Mouse (Mus musculus) small intestine, adult 2 months (tissue): ENCODE measurements at regions not wholly inside any gene's neighbourhood (a gene's known extent, or its start where the extent isn't known, plus 50 kb on each side); places are given as distances from the start of the nearest gene placed in this dataset.

ENCODE experiments used
- H3K27ac ChIP-seq: fragments of 200-500 bp; 2 replicates; pipeline ENCODE4 v1.5.1; 2012; ENCODE audit warnings: low read depth, low read length, control low read depth, inconsistent platforms; ENCODE audit not compliant: insufficient read depth
- H3K27me3 ChIP-seq: fragments of 200-500 bp; 2 replicates; pipeline ENCODE4 v1.6.1; 2012; ENCODE audit warnings: mild to moderate bottlenecking, moderate library complexity, low read length, inconsistent platforms; ENCODE audit not compliant: control insufficient read depth, insufficient read depth
- H3K36me3 ChIP-seq: fragments of 200-500 bp; 2 replicates; pipeline ENCODE4 v1.6.1; 2012; ENCODE audit warnings: mild to moderate bottlenecking, low read length, control low read depth, inconsistent platforms; ENCODE audit not compliant: control insufficient read depth, insufficient read depth
- H3K4me1 ChIP-seq: fragments of 200-500 bp; 2 replicates; pipeline ENCODE4 v1.6.1; 2012; ENCODE audit warnings: low read length, inconsistent platforms, mixed read lengths; ENCODE audit not compliant: control insufficient read depth, insufficient read depth, insufficient read length
- H3K4me3 ChIP-seq: fragments of 200-500 bp; 2 replicates; pipeline ENCODE4 v1.5.1; 2012; ENCODE audit warnings: low read depth, mild to moderate bottlenecking, control low read depth, inconsistent platforms, low read length, moderate library complexity
- CTCF ChIP-seq: fragments of 200-500 bp; IDR thresholded peaks from 2 replicates; pipeline ENCODE4 v1.5.1; 2012; ENCODE audit warnings: low read depth, mild to moderate bottlenecking, control low read depth, inconsistent platforms, low read length, moderate library complexity, mixed read lengths; ENCODE audit not compliant: insufficient replicate concordance, insufficient read length; ENCODE audit errors: extremely low read depth
- POLR2A ChIP-seq: fragments of 200-500 bp; IDR thresholded peaks from 2 replicates; pipeline ENCODE4 v1.6.1; 2012; ENCODE audit warnings: low read depth, mild to moderate bottlenecking, control low read depth, inconsistent platforms, low read length, moderate library complexity
- WGBS: fragments of 180-500 bp; shearing (Covaris S2); methylation state at CpG from one replicate; pipeline ENCODE4 v1.1.7; 2018; 5-methylcytosine and 5-hydroxymethylcytosine counted together

DNA sequence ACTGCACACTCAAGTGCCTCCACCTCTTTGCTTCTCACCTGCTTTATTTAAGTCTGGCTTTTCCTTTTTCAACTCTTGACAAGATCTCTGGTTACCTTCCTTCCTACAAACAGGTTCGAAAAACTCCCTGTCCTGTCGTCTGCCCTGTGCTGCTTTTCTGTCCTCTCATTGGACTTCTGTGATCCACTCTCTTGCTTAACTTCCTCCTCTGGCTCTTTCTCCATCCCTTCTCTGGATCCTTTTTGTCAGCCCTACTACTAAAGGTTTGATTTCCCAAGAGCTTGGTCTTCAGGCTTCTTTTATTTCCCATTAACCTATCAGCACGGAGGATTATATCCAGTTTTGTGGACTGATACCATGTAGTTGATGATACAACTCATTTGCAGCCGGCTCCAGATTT, 149.8 kb downstream of the Satb1 start:
- 83% methylated on average over 4 of the region's 4 CpGs for WGBS
- H3K27me3 ChIP-seq = no peaks in the 10 kb centered on the region
- TF ChIP-seq CTCF (no peak), POLR2A (no peak)
- no peak overlapping the region for H3K4me3 ChIP-seq
- no peak overlapping the region for H3K27ac ChIP-seq
- no peaks in the 10 kb centered on the region for H3K36me3 ChIP-seq
- H3K4me1 ChIP-seq = no peaks in the 10 kb centered on the region

DNA sequence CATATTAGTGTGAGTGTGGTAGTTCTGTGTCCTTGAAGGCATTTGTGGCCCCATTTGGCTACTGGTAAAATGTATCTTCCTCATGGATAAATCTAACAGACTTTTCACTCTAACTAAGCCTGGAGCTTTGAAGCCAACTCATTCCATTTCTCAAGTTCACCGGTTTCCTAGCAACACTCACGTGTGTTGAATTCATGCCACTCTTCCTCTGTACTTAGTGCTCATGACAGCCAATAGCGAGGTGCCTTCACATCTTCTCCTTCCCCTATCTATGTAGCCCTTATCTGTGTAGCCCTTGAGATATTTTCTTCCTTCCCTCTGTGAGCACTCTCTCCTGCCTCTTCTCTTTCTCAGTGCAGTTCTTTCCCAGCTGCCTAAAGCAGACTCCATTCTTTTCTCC, 150.7 kb downstream of the Satb1 start:
- TF ChIP-seq CTCF = no peak
- no peak for TF ChIP-seq POLR2A
- no peaks in the 10 kb centered on the region for H3K4me1 ChIP-seq
- H3K4me3 ChIP-seq = no peak overlapping the region
- no peaks in the 10 kb centered on the region for H3K36me3 ChIP-seq
- no peaks in the 10 kb centered on the region for H3K27me3 ChIP-seq
- no peak overlapping the region for H3K27ac ChIP-seq
- 71% methylated on average over 3 of the region's 3 CpGs for WGBS

DNA sequence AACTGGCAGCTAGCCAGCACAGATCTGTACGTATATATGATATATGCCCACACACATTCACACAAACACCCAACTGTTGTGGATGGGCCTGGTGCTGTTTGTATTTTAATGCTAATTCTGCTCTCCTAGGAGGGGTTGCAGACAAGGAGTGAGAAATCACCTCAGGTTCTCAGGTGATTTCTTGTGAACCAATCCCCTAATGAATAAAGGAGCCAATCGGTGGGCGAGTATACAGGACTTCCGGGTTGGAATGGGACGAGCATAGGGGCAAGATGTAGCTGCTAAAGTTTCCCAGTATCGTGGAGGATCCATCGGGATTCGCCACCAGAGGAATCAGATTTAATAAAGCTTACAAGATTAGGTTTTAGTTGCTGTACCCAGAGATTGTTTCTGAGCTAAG, 155.6 kb downstream of the Satb1 start:
- 89% methylated on average over 8 of the region's 8 CpGs for WGBS
- H3K4me1 ChIP-seq = no peaks in the 10 kb centered on the region
- no peaks in the 10 kb centered on the region for H3K36me3 ChIP-seq
- no peaks in the 10 kb centered on the region for H3K27me3 ChIP-seq
- TF ChIP-seq POLR2A = no peak
- no peak overlapping the region for H3K4me3 ChIP-seq
- no peak overlapping the region for H3K27ac ChIP-seq

DNA sequence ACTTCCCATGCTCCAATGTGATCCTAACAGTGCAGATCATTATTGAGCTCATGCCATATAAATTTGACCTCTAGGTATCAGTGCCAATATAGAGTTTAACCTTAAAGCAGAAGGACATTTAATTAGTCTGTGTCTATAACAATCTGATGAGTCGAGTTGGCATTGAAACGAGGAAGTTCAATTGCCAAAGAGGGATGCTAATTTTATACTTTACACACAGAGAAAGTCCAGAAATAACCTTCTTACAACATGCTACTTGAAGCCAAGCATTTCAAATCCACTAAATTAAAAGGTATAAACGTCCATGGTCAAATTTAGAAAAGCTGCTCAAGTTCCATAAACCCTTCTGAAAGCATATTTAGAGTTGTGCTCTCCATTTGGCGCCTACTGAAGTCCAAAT, 174.7 kb downstream of the Satb1 start:
- H3K4me3 ChIP-seq = no peak overlapping the region
- no peaks in the 10 kb centered on the region for H3K27me3 ChIP-seq
- no peaks in the 10 kb centered on the region for H3K4me1 ChIP-seq
- no peaks in the 10 kb centered on the region for H3K36me3 ChIP-seq
- no peak overlapping the region for H3K27ac ChIP-seq
- WGBS = 64% methylated on average over 4 of the region's 4 CpGs
- TF ChIP-seq CTCF = no peak
- no peak for TF ChIP-seq POLR2A

DNA sequence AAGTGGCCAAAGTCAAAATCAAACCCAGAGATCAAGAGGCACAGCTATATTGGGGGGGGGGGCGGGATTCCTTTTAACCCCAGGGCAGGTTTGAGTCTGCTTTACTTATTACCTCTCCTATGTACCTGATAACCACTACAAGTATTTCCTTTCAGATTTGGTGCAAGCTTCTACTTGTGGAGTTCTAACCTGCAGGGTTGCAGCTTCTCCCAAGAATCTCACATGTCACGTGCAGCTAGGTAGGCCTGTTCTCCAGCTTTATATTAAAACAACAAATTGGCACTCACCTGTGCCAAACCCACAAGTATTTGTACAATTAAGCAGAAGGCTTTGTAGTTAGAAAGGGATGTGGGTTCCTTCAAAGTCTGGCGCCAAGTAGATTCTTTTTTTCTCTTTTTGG, 179.2 kb downstream of the Satb1 start:
- TF ChIP-seq CTCF (no peak), POLR2A (no peak)
- H3K27ac ChIP-seq = no peak overlapping the region
- no peak overlapping the region for H3K4me3 ChIP-seq
- H3K4me1 ChIP-seq = no peaks in the 10 kb centered on the region
- 65% methylated on average over 3 of the region's 3 CpGs for WGBS
- no peaks in the 10 kb centered on the region for H3K27me3 ChIP-seq
- no peaks in the 10 kb centered on the region for H3K36me3 ChIP-seq

DNA sequence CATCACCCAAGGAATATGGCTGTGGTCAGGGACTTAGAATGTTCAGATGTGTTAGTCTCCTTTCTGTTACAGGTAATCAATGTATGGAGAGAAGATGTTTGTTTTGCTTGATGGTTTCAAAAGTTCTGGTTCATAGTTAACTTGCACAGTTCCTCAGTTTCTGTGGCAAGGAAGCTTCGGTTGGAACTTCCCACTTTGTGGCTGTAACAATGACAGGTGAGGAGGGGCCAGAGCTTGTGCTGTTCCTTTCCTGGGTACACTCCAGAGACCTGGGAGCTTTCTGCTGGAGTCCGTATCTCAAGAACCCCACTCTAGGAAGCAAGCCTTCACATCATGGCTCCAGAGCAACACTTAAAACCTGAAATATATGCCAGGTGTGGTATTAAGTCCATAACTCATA, 181.2 kb downstream of the Satb1 start:
- TF ChIP-seq POLR2A (no peak), CTCF (no peak)
- no peaks in the 10 kb centered on the region for H3K4me1 ChIP-seq
- no peak overlapping the region for H3K4me3 ChIP-seq
- H3K27ac ChIP-seq = no peak overlapping the region
- H3K36me3 ChIP-seq = no peaks in the 10 kb centered on the region
- 73% methylated on average over 2 of the region's 2 CpGs for WGBS
- no peaks in the 10 kb centered on the region for H3K27me3 ChIP-seq

DNA sequence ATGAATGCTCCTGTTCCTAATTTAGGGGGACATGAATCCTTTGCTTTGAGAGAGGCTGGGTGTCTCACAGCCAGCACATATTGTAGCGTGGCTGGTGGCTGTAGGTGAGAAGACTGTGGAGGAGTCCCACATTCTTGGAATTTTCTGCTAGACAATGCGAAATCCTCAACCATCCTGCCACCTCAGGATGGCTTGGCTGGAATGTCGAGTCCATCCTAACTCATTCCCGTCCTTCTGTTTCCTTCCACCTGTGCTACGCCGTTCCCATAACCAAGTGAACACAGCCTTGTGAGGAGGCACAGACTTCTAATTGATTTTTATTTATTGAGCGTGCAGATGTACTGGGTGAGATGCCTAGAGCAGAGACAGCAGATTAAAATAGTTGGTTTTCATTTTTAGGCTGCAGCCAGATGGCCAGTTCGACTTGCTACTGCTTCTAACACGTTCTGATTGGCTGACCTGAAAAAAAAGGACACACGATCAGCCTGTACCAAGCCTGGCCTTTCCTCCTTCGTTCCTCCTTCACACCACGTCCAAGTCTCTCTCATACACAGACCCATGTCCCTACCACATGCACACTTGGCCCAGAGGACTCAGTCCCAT, 183.8 kb downstream of the Satb1 start:
- no peak for TF ChIP-seq POLR2A
- no peak for TF ChIP-seq CTCF
- Histone ChIP-seq H3K4me1 (no peaks in the 10 kb centered on the region), H3K27me3 (no peaks in the 10 kb centered on the region), H3K27ac (no peak overlapping the region), H3K4me3 (no peak overlapping the region), H3K36me3 (no peaks in the 10 kb centered on the region)
- WGBS = 68% methylated on average over 12 of the region's 12 CpGs

DNA sequence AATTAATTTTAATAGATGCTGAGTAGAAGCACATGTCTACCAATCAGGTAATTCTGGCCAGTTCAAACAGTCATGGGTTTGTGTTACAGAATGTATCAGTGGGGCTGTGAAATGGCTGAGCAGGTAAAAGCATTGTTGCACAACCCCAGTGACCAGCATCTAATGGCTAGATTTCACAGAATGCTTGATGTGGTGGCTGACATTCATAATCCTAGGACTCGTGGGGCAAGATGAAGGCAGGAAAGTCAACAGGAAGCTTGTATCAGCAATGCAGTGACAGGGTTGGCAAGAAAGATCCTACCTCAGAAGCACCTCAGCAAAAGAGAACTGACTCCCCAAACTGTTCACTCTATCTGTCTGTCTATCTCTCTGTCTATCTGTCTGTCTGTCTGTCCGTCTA, 186.7 kb downstream of the Satb1 start:
- 66% methylated on average over 2 of the region's 2 CpGs for WGBS
- H3K27ac ChIP-seq = no peak overlapping the region
- H3K4me1 ChIP-seq = no peaks in the 10 kb centered on the region
- no peak overlapping the region for H3K4me3 ChIP-seq
- no peaks in the 10 kb centered on the region for H3K27me3 ChIP-seq
- TF ChIP-seq POLR2A = no peak
- no peaks in the 10 kb centered on the region for H3K36me3 ChIP-seq
